Mouse (Mus musculus) c-Kit-positive CD71-positive TER-119-negative erythroid progenitor cells, embryonic 14.5 days (primary cell): ENCODE data around the gene 4930415O20Rik.

Source experiments
- DNase-seq: peaks from one replicate; pipeline ENCODE4 v3.0.0-alpha.2; 2013; ENCODE audit warnings: low read depth

The 4930415O20Rik gene

GRCm38 (mm10) chr15:98570873-98571538, at the start of gene 4930415O20Rik, which contains the start of gene Ccnt1:
Gene 4930415O20Rik, plus strand, starts transcription at chr15:98571004.
Gene Ccnt1, minus strand, starts transcription at chr15:98570923.
- no peak for DNase-seq

GRCm38 (mm10) chr15:98521245-98521644, 49.6 kb upstream of the 4930415O20Rik start:
- no peak for DNase-seq

GRCm38 (mm10) chr15:98526057-98526456, 44.7 kb upstream of the 4930415O20Rik start:
- DNase-seq = no peak

GRCm38 (mm10) chr15:98527056-98527771, 43.6 kb upstream of the 4930415O20Rik start:
- DNase-seq = no peak

- no peak for DNase-seq
These were observed 42.7 kb upstream of the 4930415O20Rik start for GRCm38 (mm10) chr15:98528066-98528563.

- DNase-seq = no peak
These were observed 38.5 kb upstream of the 4930415O20Rik start for GRCm38 (mm10) chr15:98532281-98532680.

- DNase-seq = peak; percentile 35
These were observed 37.7 kb upstream of the 4930415O20Rik start for GRCm38 (mm10) chr15:98533035-98533531.

GRCm38 (mm10) chr15:98533881-98534627, 36.8 kb upstream of the 4930415O20Rik start, which contains the start of gene Kansl2:
Gene Kansl2, minus strand, starts transcription at chr15:98534264.
- peak; percentile 96 for DNase-seq

- no peak for DNase-seq
These were observed 34.9 kb upstream of the 4930415O20Rik start for GRCm38 (mm10) chr15:98535921-98536320.

- DNase-seq = no peak
These were observed 33.8 kb upstream of the 4930415O20Rik start for GRCm38 (mm10) chr15:98536828-98537510.

GRCm38 (mm10) chr15:98537923-98538322, 32.9 kb upstream of the 4930415O20Rik start:
- DNase-seq = no peak

GRCm38 (mm10) chr15:98541064-98541463, 29.7 kb upstream of the 4930415O20Rik start:
- no peak for DNase-seq

GRCm38 (mm10) chr15:98543341-98543740, 27.5 kb upstream of the 4930415O20Rik start:
- no peak for DNase-seq

GRCm38 (mm10) chr15:98545151-98545550, 25.7 kb upstream of the 4930415O20Rik start:
- no peak for DNase-seq

- DNase-seq = no peak
These were observed 24.0 kb upstream of the 4930415O20Rik start for GRCm38 (mm10) chr15:98546843-98547242.

GRCm38 (mm10) chr15:98552758-98553157, 18.0 kb upstream of the 4930415O20Rik start:
- DNase-seq = no peak

- DNase-seq = no peak
These were observed 14.9 kb upstream of the 4930415O20Rik start for GRCm38 (mm10) chr15:98555881-98556280.

GRCm38 (mm10) chr15:98557186-98557585, 13.6 kb upstream of the 4930415O20Rik start:
- DNase-seq = no peak

- no peak for DNase-seq
These were observed 3.9 kb upstream of the 4930415O20Rik start for GRCm38 (mm10) chr15:98566973-98567277.

- peak; percentile 99 for DNase-seq
These were observed 3.3 kb upstream of the 4930415O20Rik start for GRCm38 (mm10) chr15:98567278-98568134.
